In the genomic region with DNA sequence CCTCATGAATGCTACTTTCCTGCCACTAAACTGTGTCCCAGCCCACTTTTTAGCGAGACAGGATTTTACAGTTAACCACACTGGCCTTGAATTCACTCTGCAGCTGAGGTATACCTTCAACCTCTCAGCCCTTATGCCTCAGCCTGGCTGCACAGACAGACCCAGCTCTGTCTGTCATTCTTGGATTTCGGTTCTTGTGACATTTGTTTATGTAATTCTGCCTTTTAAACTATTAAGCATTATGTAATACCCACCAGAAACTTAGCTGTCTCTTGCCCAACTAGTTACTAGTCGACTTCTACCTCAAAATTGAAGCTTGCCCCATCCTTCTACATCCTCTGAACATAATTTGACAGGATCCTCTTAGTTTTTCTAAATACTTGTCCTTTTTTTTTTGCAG, we compare ENCODE assay signal across 22 mouse cellular contexts.
"Had no signal": no experiment of that assay in that cellular context is flagged by ENCODE, and none has a peak within 500 bp of the region (broad histone marks: within the 10 kb centered on the region; RNA-seq: fewer than 3 reads in every experiment).

No protein-coding gene starts in this region.

- H3K27me3 ChIP-seq: limb, embryonic 12.5 days; limb, embryonic 15.5 days; liver, embryonic 13.5 days; midbrain, embryonic 15.5 days; neural tube, embryonic 12.5 days; neural tube, embryonic 15.5 days; stomach, embryonic 15.5 days had no signal

- H3K4me1 ChIP-seq: limb, embryonic 12.5 days; limb, embryonic 15.5 days; liver, embryonic 13.5 days; midbrain, embryonic 15.5 days; neural tube, embryonic 12.5 days; neural tube, embryonic 15.5 days; stomach, embryonic 15.5 days had no signal

- H3K4me2 ChIP-seq: limb, embryonic 12.5 days; limb, embryonic 15.5 days; liver, embryonic 13.5 days; midbrain, embryonic 11.5 days; midbrain, embryonic 15.5 days; neural tube, embryonic 12.5 days; neural tube, embryonic 15.5 days; stomach, embryonic 15.5 days had no signal

- DNase-seq: kidney, adult 18-20 months; kidney, adult 9 months; kidney, postnatal 14 days; kidney, postnatal 4 days; layer of hippocampus, postnatal 36 days; left cerebral cortex, postnatal 4 days; liver, embryonic 13.5 days; lung, adult 2 months; retina, postnatal 1 day; right cerebral cortex, postnatal 25 days; spleen, adult 18-20 months; thymus, postnatal 25 days had no signal

- H3K9ac ChIP-seq: limb, embryonic 12.5 days; limb, embryonic 15.5 days; liver, embryonic 13.5 days; midbrain, embryonic 15.5 days; neural tube, embryonic 12.5 days; neural tube, embryonic 15.5 days; stomach, embryonic 15.5 days had no signal

- H3K4me3 ChIP-seq: left cerebral cortex, adult 2 months; limb, embryonic 12.5 days; limb, embryonic 15.5 days; liver, embryonic 13.5 days; midbrain, embryonic 15.5 days; neural tube, embryonic 12.5 days; neural tube, embryonic 15.5 days; stomach, embryonic 15.5 days had no signal

- H3K27ac ChIP-seq: left cerebral cortex, adult 2 months; limb, embryonic 12.5 days; limb, embryonic 15.5 days; liver, embryonic 13.5 days; macrophage; midbrain, embryonic 15.5 days; neural tube, embryonic 12.5 days; neural tube, embryonic 15.5 days; stomach, embryonic 15.5 days had no signal

- ATAC-seq: intestine, embryonic 16.5 days; midbrain, embryonic 15.5 days had no signal

- H3K9me3 ChIP-seq: limb, embryonic 12.5 days; limb, embryonic 15.5 days; liver, embryonic 13.5 days; midbrain, embryonic 15.5 days; neural tube, embryonic 12.5 days; neural tube, embryonic 15.5 days; stomach, embryonic 15.5 days had no signal
